Mouse (Mus musculus) CD4-positive, CD25-positive, alpha-beta regulatory T cell, adult 4 months (primary cell): ENCODE results near the gene Rbm33. TPM values are rescaled to one million over a fixed set of nuclear protein-coding genes. Genes with fewer than 3 reads are reported as not detected.

Experiments
- ATAC-seq: one replicate; pipeline ENCODE4 v1.8.0; 2017
- polyA plus RNA-seq, 2 experiments: library from polyadenylated mRNA; unstranded; fragments of 100-300 nt; shearing (Covaris generic); gene quantifications; one replicate each; pipeline ENCODE4 v1.2.1; 2017

The Rbm33 gene
- polyA plus RNA-seq, result 10 to 100 TPM; 13.2 to 13.5 TPM

DNA sequence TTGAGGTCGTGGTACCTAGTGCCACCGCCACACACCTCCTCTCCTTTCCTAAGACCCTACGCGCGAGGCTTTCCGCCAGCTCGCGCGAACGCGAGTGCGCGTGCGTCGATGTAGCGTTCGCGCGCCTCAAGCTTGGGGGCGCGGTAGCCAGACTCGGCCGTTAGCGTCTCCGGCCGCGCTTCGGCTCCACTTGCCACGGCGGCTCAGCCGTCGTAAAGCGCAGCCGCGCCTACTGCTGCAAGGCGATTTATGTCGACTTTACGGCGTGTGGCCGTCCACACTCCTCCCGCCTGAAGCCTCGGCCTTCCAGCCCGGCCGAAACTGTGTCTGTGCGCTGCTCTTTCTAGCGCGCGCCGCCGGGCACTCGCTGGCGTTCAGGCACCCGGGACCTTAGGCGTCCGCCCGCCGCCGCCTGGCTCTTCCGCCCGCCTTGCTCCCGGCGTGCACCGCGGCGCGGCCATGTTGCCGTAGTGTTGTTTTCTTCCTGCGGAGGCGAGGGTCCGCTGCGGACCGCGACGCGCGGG is at the start of gene Rbm33:
Gene Rbm33 (plus strand): TSS at position 400 of the 524 bp plus-strand sequence.
- ATAC-seq, result peak; percentile 62

DNA sequence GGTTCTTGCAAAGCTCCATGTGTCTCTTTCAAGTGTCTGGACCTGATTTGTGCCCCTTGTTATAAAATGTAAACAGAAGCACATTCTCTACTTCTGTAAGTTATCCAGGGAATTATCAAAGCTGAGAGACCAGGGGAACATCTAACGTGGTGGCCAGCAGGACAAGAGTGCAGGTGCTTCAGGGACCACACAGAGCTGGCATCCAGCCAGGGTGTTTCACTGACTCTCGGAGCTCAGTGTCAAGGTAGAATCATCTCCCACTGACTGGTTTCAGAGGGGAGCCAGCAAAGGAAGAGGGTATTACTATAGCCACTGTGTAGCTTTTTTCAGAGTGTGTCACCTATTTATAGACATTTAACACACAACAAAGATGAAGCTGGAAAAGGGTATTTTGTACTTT is 49.3 kb upstream of the Rbm33 start:
- no peak for ATAC-seq

GRCm38 (mm10) chr5:28269469-28269991 is 47.4 kb upstream of the Rbm33 start:
- peak; percentile 91 for ATAC-seq

GRCm38 (mm10) chr5:28272836-28273235 is 44.1 kb upstream of the Rbm33 start:
- ATAC-seq, result no peak

DNA sequence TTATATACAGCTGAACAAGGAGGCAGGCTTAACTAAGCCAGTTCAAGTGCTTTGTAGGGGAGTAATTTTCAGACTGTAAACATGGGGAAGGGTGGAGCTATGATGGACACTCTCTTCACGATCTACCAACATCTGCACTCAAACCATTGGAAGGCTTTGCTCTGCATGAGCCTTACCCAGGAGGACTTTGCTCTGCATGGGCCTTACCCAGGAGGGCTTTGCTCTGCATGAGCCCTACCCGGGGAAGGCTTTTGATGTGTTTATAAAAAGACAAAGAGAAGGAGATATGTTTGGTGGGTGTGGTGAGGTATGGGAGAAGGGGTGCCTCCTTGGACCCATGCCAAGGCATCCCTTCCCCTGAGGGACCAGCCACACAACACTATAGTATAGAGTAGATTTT is 39.6 kb upstream of the Rbm33 start:
- ATAC-seq, result no peak

DNA sequence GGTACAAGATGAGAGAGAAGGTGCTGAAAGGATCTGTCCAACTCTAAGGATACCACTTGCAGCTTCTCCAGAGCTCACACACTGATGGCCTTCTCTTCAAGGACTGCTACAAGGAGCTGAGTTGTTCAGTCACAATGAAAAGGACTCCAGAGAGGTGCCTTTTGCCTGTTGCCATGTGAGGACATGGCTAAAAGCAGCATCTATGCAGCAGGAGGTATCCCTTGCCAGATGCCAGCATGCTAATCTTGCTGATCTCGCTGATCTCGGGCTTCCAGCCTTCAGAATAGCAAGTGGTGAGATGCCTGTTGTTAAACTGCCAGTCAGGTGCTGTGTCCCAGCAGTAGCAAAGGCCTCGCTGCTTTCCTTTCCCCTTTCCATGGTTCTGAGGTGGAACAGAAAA is 27.8 kb upstream of the Rbm33 start:
- ATAC-seq, result no peak

GRCm38 (mm10) chr5:28290630-28291029 is 26.3 kb upstream of the Rbm33 start:
- ATAC-seq, result no peak

DNA sequence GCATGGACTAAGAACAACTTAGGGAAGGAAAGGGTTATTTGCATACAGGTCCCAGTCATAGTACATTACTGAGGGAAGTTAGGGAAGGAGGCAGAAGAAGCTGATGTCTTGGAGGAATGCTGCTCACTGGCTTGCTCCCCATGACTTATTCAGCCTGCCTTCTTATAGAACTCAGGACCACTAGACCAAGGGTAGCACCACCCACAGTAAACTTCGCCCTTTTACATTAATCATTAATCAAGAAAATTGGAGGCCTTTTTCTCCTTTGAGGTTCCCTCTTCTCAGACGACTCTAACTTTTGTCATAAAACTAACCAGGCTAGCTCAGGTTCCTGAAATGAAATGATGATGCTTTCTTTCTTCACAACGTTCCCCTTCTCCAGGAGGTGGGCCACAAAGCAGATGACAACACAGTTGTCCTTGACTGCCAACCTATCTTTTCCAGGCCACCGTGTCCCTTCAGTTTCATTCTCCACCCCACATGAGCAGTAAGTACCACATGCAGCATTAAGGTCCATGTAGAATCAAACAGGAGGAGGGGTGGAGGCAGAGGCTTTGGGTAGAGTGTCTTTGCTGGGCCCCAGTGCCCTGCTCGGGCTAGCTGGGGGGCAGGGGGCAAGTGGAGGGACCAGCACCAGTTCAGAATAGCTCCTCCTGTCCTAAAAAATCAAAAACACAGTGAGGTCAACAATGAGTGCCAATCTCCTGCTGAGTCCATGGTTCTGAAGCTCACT is 25.6 kb upstream of the Rbm33 start:
- no peak for ATAC-seq

GRCm38 (mm10) chr5:28292281-28292680 is 24.6 kb upstream of the Rbm33 start:
- ATAC-seq, result no peak

GRCm38 (mm10) chr5:28293990-28294389 is 22.9 kb upstream of the Rbm33 start:
- peak; percentile 61 for ATAC-seq

DNA sequence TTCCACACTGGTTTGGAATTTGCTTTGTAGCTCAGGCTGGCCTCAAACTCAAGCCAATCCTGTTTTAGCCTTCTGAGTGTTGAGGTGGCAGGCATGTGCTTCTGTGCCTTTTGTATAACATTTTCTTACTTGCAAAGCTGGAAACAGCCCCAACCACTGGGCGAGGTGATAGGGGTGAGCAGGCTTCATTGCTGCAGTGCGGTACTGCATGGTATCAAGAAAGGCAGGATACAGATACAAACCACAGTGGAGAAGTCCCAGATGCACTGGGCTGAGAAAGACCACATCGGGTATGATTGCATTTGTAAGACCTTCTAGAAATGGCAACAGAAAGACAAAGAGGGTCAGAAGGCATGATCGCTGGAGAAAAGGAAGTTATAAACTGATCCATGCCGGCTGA is 18.8 kb upstream of the Rbm33 start:
- ATAC-seq, result no peak

- no peak for ATAC-seq
Measured at GRCm38 (mm10) chr5:28298693-28299092, 18.2 kb upstream of the Rbm33 start.

- no peak for ATAC-seq
Measured at GRCm38 (mm10) chr5:28299346-28299745, 17.6 kb upstream of the Rbm33 start.

DNA sequence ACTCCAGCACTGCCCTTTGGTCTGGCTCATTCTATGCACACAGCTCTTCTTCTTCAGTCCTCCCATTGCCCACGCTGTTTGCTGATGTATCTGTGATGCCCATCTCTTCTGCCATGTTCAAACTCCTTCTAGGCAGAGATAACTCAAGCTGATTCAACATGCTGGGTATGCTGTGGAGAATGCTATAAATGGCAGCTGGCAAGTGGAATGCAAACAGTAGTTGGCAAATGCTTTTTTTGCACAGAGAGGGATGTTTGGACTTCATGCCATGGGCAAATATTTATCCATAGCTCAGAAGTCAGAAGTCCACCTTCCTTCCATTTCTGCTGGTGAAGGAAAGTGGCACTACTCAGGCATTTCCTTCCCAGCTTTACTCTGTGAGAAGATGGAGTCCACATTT is 14.2 kb upstream of the Rbm33 start:
- no peak for ATAC-seq

DNA sequence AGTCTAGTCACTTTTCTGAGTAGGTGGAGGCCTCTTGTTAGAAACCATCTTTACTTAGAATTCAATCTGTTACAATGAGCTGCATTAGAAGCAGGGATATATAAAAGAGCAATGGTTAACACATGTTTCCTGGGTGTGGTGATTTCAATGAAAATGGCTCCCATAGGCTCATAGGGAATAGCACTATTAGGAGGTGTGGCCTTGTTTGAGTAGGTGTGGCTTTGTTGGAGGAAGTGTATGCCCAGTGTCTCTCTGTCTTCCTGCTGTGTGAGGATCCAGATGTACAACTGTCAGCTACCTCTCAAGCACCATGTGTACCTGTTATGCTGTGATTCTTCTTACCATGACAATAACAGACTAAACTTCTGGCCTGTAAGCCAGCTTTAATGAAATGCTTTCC is 12.4 kb upstream of the Rbm33 start:
- no peak for ATAC-seq

- ATAC-seq, result peak; percentile 72
Measured at GRCm38 (mm10) chr5:28315526-28315925, 1.4 kb upstream of the Rbm33 start.

GRCm38 (mm10) chr5:28316151-28316721 is 685 bp upstream of the Rbm33 start:
- no peak for ATAC-seq

DNA sequence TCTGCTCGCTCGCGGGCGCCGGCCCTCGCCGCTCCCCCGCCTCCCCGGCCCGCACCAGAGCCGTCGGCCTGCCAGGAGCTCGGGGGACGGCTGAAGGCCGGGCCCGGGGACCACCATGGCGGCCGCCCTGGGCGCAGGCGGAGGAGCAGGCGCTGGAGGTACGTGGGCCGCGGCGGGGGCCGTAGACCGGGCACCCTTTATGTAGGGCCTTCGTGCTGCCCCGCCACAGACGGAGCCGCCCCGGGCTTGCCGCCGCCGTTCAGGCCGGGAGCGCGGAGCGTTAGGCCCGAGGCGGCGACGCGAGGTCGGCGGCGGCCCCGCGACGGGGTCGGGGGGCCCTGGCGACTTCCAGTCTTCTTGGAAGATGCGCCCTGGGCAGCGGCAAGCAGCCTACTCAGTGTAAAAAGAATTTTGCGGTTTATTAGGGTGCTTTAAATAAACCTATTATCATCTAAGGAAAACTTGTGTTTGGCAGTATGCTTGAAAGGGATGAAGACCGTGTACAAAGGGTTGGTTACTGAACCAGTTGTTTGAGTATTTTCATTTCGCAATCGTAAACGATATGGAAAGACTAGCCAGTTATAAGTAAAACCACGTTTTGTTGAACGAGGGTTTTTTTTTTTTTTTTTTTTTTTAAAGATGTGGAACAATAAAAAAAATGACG is 464 bp downstream of the Rbm33 start:
- no peak for ATAC-seq

DNA sequence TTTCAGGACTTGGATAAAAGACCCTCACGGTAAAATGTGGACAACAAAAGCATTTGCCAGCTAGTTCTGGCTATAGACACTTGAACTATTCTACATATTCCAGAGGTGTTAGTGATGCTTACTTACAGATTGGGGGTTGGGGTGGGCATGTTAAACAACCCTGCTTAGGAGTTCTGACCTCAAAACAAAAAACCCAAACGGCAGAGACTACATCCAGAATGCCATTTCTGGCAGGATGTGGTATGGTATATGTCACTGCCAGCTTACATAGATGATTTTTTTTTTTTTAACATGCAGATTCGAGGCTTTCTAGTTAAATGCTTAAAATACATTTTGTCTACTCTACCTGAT is 971 bp downstream of the Rbm33 start:
- ATAC-seq, result peak; percentile 52

DNA sequence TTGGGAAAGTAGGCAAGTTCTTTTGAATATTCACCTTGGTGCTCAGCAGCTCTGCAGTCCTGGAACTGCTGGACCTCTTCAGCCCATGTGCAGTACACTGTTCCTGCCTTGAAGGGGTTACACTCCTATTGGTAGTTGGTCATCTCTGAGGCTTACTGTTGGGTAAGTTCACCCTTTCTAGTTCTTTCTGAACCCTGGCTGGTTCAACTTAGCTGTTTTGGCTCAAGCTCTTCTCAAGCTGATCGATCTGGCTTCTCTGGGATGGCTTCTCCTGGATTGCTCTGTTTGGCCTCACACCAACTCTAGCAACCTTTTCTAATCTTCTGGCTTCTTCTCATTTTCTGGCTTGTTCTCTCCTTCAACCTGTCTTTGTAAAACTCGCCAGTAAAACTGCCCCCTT is 1.8 kb downstream of the Rbm33 start:
- no peak for ATAC-seq

DNA sequence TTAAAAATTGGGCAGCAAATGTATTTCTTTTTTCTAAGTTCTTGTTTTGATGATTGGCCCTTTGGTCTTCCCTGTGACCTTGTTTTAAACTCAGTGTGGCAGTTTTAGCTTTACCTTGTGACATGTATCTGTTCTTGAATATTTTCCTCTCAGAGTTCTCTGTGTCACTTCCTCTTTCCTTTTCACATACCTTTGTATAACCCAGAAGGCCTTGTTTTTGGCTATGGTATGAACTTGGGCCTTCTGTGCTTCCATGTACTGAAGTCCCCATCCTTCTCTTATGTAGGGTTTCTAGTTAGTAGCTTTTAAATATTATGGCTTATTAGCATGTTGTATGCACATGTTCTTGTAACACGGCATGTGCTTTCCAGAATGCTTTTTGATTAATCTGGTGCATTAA is 4.8 kb downstream of the Rbm33 start:
- peak; percentile 9 for ATAC-seq

DNA sequence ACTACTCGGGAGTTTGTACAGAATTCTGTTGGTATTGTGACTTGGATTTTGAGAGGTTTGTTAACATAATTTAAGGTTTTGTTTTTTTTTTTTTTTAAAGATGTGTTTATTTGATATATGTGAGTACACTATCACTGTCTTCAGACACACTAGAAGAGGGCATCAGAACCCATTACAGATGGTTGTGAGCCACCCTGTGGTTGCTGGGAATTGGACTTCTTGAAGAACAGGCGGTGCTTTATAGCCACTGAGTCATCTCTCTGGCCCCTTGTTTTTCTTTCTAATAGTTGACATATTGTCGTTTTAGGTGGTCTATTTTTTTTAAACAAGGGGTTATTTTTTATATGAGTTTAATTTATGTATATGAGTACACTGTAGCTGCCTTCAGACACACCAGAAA is 5.3 kb downstream of the Rbm33 start:
- no peak for ATAC-seq

GRCm38 (mm10) chr5:28323822-28324221 is 6.9 kb downstream of the Rbm33 start:
- ATAC-seq, result no peak

- no peak for ATAC-seq
Measured at GRCm38 (mm10) chr5:28324457-28324856, 7.5 kb downstream of the Rbm33 start.
